Mouse (Mus musculus) brain, embryonic 14.5 days (tissue): Measurements from ENCODE around the gene 2010111I01Rik.

ENCODE experiments used
- CTCF ChIP-seq: fragments of 200-500 bp; IDR thresholded peaks from 2 replicates; pipeline ENCODE4 v1.5.1; 2012; ENCODE audit warnings: inconsistent platforms, mild to moderate bottlenecking, moderate library complexity, borderline replicate concordance; ENCODE audit not compliant: insufficient read depth, insufficient read length; ENCODE audit errors: extremely low read depth
- POLR2A ChIP-seq: fragments of 200-500 bp; IDR thresholded peaks from 2 replicates; pipeline ENCODE4 v1.6.1; 2012; ENCODE audit warnings: mild to moderate bottlenecking, inconsistent platforms, borderline replicate concordance; ENCODE audit not compliant: poor library complexity, insufficient read depth, insufficient read length, severe bottlenecking; ENCODE audit errors: extremely low read depth

DNA sequence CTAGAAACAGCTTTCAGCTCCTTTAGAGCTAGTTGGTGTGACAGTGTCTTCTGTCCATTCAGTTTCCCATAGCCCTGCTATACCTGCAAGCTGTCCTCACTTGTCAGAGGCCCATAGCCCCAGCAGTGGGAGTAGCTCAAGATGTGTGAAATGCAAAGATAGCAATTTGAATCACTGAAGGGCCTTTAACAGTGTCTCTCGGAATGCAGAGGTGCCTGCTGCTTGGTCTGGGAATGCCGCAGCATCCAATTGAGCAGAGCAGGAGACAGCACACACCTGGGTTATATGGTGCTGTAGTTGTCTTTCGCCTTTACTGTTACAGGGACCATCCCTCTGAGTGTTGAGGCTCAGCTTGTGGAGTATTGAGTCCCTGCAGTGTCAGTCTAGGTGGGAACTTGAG is 329.0 kb downstream of the 2010111I01Rik start:
- TF ChIP-seq CTCF (no peak), POLR2A (no peak)
